In the genomic region with DNA sequence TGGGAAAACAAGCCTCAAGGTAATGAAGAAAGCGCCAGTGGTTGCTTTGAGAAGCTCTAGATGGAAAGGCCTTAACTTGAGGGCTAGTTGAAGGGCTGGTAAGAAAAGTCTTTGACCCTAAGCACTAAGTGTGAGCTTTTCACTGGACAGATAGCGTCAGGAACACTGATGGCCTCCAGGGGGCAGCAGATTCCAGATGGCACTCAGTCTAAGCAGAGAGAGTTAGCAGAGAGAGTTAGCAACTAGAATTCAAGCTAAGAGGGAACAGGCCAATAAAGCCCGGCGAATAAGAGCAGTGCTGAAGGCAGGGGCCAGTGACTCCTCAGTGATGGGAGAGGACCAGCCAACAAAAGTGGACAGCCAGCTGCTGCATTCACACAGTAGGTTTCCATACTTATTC, we compare ENCODE assay signal across 8 mouse cellular contexts.
DNase-seq lines count a peak whose midpoint lies in the region; ATAC-seq lines count a peak whose summit lies in the region.

No protein-coding gene starts in this region.

- peak; percentile 53 to 69 for DNase-seq in CD8-positive naive resting alpha-beta T cell, adult 2 months (ENCODE audit: low read depth in 2 of 2, low spot score in 2 of 2)
- DNase-seq in c-Kit-negative CD71-positive TER-119-positive erythroid progenitor cells, embryonic 14.5 days (ENCODE audit: low read depth, low spot score), result peak; percentile 69
- peak; percentile 70 for DNase-seq in forebrain, embryonic 10.5 days (ENCODE audit: extremely low spot score, low spot score)
- peak; percentile 88 for DNase-seq in kidney, postnatal 14 days
- peak; percentile 52 for DNase-seq in liver, embryonic 11.5 days (ENCODE audit: low spot score)
- peak; percentile 42 to 68 for DNase-seq in natural killer cell, adult 2 months (ENCODE audit: low spot score in 2 of 2)

- no peak overlapping the region for H3K9ac ChIP-seq in heart, embryonic 16.5 days (ENCODE audit: low read length)
- no peak overlapping the region for H3K9ac ChIP-seq in liver, embryonic 11.5 days (ENCODE audit: low read depth, low read length)
- H3K9ac ChIP-seq in stomach, embryonic 15.5 days, result no peak overlapping the region

- peak; percentile 70 for ATAC-seq in heart, embryonic 16.5 days (replicated peaks; ENCODE audit: extremely low read depth, insufficient read depth, low FRiP score)
- peak; percentile 74 for ATAC-seq in liver, embryonic 11.5 days (replicated peaks; ENCODE audit: low FRiP score)
- peak; percentile 78; the same call in 1 of the 2 replicates for ATAC-seq in stomach, embryonic 15.5 days (ENCODE audit: insufficient read depth, low FRiP score, low read depth)

- H3K36me3 ChIP-seq in forebrain, embryonic 10.5 days (replicated peaks), result peaks cover 99% of the 10 kb centered on the region
- 0 out of 2 replicates have a peak, but pooled peaks cover 3% of the 10 kb centered on the region for H3K36me3 ChIP-seq in heart, embryonic 16.5 days (ENCODE audit: control insufficient read depth, insufficient read depth)
- peaks cover 23% of the 10 kb centered on the region for H3K36me3 ChIP-seq in liver, embryonic 11.5 days (ENCODE audit: control insufficient read depth, insufficient read depth, low read length)
- H3K36me3 ChIP-seq in stomach, embryonic 15.5 days, result peaks cover 34% of the 10 kb centered on the region

- H3K4me1 ChIP-seq in forebrain, embryonic 10.5 days, result no peaks in the 10 kb centered on the region
- H3K4me1 ChIP-seq in heart, embryonic 16.5 days (ENCODE audit: control insufficient read depth, insufficient read depth, low read length), result no peaks in the 10 kb centered on the region
- peaks cover 13% of the 10 kb centered on the region; the same call in 1 of the 2 replicates for H3K4me1 ChIP-seq in liver, embryonic 11.5 days (replicated peaks; ENCODE audit: control insufficient read depth, insufficient read depth, low read length)
- peaks cover 6% of the 10 kb centered on the region; the same call in 1 of the 2 replicates for H3K4me1 ChIP-seq in stomach, embryonic 15.5 days

- no peak overlapping the region for H3K4me2 ChIP-seq in heart, embryonic 16.5 days (ENCODE audit: low read depth, low read length)
- H3K4me2 ChIP-seq in liver, embryonic 11.5 days, result no peak overlapping the region
- no peak overlapping the region for H3K4me2 ChIP-seq in stomach, embryonic 15.5 days

- no peak overlapping the region for H3K27ac ChIP-seq in forebrain, embryonic 10.5 days
- H3K27ac ChIP-seq in heart, embryonic 16.5 days (ENCODE audit: low read length), result no peak overlapping the region
- peak overlapping the region; percentile 1; the same call in 1 of the 2 replicates for H3K27ac ChIP-seq in liver, embryonic 11.5 days (ENCODE audit: low read depth, low read length)
- H3K27ac ChIP-seq in stomach, embryonic 15.5 days, result no peak overlapping the region

- 32% methylated on average over 4 of the region's 4 CpGs for WGBS in forebrain, embryonic 10.5 days
- WGBS in heart, embryonic 16.5 days, result 14% methylated on average over 4 of the region's 4 CpGs
- 29% methylated on average over 4 of the region's 4 CpGs for WGBS in liver, embryonic 11.5 days
- 22% methylated on average over 4 of the region's 4 CpGs for WGBS in stomach, embryonic 15.5 days

- H3K27me3 ChIP-seq in forebrain, embryonic 10.5 days (ENCODE audit: poor library complexity, severe bottlenecking), result no peaks in the 10 kb centered on the region
- H3K27me3 ChIP-seq in heart, embryonic 16.5 days (ENCODE audit: control insufficient read depth, insufficient read depth, low read length), result no peaks in the 10 kb centered on the region
- no peaks in the 10 kb centered on the region for H3K27me3 ChIP-seq in liver, embryonic 11.5 days (replicated peaks; ENCODE audit: control insufficient read depth, insufficient read depth, low read length)
- no peaks in the 10 kb centered on the region for H3K27me3 ChIP-seq in stomach, embryonic 15.5 days (replicated peaks)

- H3K9me3 ChIP-seq in forebrain, embryonic 10.5 days, result no peaks in the 10 kb centered on the region
- H3K9me3 ChIP-seq in heart, embryonic 16.5 days (replicated peaks; ENCODE audit: control insufficient read depth, low read length), result no peaks in the 10 kb centered on the region
- H3K9me3 ChIP-seq in liver, embryonic 11.5 days (ENCODE audit: control insufficient read depth, low read length), result no peaks in the 10 kb centered on the region
- H3K9me3 ChIP-seq in stomach, embryonic 15.5 days, result no peaks in the 10 kb centered on the region

- no peak overlapping the region for H3K4me3 ChIP-seq in forebrain, embryonic 10.5 days
- H3K4me3 ChIP-seq in heart, embryonic 16.5 days (ENCODE audit: low read length), result no peak overlapping the region
- no peak overlapping the region for H3K4me3 ChIP-seq in liver, embryonic 11.5 days (ENCODE audit: low read depth, low read length)
- no peak overlapping the region for H3K4me3 ChIP-seq in stomach, embryonic 15.5 days (replicated peaks)
